Mouse (Mus musculus) stomach, postnatal 0 days (tissue): Measurements from ENCODE around the gene Orai1.

Experiments
- CTCF ChIP-seq: IDR thresholded peaks from 2 replicates; pipeline ENCODE4 v1.5.1; 2016; ENCODE audit warnings: antibody characterized with exemption, low read depth, mild to moderate bottlenecking, moderate library complexity
- EP300 ChIP-seq: optimal IDR thresholded peaks from 2 replicates; pipeline ENCODE3; 2016; ENCODE audit warnings: antibody characterized with exemption

DNA sequence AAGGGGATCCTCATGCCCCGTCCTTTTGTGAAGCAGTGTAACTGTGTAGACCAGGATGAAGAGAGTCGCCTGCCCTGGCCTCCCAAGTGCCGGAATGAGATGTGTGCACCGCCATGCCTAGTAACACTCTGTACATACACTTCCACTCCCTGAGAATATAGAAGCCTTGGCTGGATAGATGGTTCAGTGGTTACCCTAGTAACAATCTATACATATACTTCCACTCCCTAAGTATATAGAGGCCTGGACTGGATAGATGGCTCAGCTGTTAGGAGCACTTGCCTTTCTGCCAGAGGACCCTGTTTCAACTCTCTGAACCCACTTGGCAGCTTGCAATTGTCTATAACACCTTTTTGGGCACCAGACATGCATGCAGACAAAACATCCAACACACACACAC is 20.2 kb downstream of the Orai1 start:
- TF ChIP-seq EP300 (no peak), CTCF (no peak)
